Mouse (Mus musculus) layer of hippocampus, adult 2 months (tissue): ENCODE measurements around the gene Pradc1. TPM values are rescaled to one million over a fixed set of nuclear protein-coding genes. Genes with fewer than 3 reads are reported as not detected.

ENCODE experiments used
- DNase-seq, 2 experiments: peaks; one replicate each; pipeline ENCODE4 v3.0.0; 2022; ENCODE audit warnings: low spot score in 2 of 2
- H3K27ac ChIP-seq: fragments of 200-600 bp; 2 replicates; pipeline ENCODE4 v1.8.1; 2022
- H3K4me3 ChIP-seq: fragments of 200-600 bp; 2 replicates; pipeline ENCODE4 v1.8.1; 2022; ENCODE audit warnings: mild to moderate bottlenecking
- CTCF ChIP-seq: fragments of 200-600 bp; conservative IDR thresholded peaks from 2 replicates; pipeline ENCODE4 v1.8.1; 2022; ENCODE audit warnings: antibody characterized with exemption, mild to moderate bottlenecking, moderate library complexity
- total RNA-seq, 2 experiments: library from RNA; stranded (reverse); gene quantifications; 2 replicates each; pipeline ENCODE4 v1.2.3; 2021

The Pradc1 gene
- total RNA-seq, 2 experiments from 2014 or later = 13.1 to 18.2 TPM

GRCm38 (mm10) chr6:85445286-85445685, 6.5 kb downstream of the Pradc1 start:
- Histone ChIP-seq H3K27ac (no peak overlapping the region; the same call in 1 of the 2 replicates), H3K4me3 (no peak overlapping the region)
- TF ChIP-seq CTCF = no peak
- no peak for DNase-seq

GRCm38 (mm10) chr6:85444266-85444965, 7.4 kb downstream of the Pradc1 start:
- peak in 1 of 2 experiments; percentile 8 for DNase-seq
- TF ChIP-seq CTCF = no peak
- peak overlapping the region; percentile 25; the same call in 1 of the 2 replicates for H3K27ac ChIP-seq
- H3K4me3 ChIP-seq = no peak overlapping the region

GRCm38 (mm10) chr6:85443488-85444233, 8.1 kb downstream of the Pradc1 start:
- H3K4me3 ChIP-seq = no peak overlapping the region
- H3K27ac ChIP-seq = peak overlapping the region; percentile 25; the same call in 1 of the 2 replicates
- TF ChIP-seq CTCF = no peak
- DNase-seq = peak in 1 of 2 experiments; percentile 7

GRCm38 (mm10) chr6:85441142-85441541, 10.6 kb downstream of the Pradc1 start:
- no peak overlapping the region for H3K27ac ChIP-seq
- no peak overlapping the region for H3K4me3 ChIP-seq
- DNase-seq = no peak
- TF ChIP-seq CTCF = no peak

- H3K4me3 ChIP-seq = no peak overlapping the region
- DNase-seq = no peak
- TF ChIP-seq CTCF = no peak
These were observed 15.1 kb downstream of the Pradc1 start for GRCm38 (mm10) chr6:85436631-85437030.

GRCm38 (mm10) chr6:85436204-85436603, 15.6 kb downstream of the Pradc1 start:
- H3K4me3 ChIP-seq = no peak overlapping the region
- DNase-seq = no peak
- no peak overlapping the region for H3K27ac ChIP-seq
- no peak for TF ChIP-seq CTCF

More at GRCm38 (mm10) chr6:85436631-85437030, 15.1 kb downstream of the Pradc1 start:
- no peak overlapping the region for H3K27ac ChIP-seq

GRCm38 (mm10) chr6:85433865-85434264, 17.9 kb downstream of the Pradc1 start:
- Histone ChIP-seq H3K27ac (no peak overlapping the region), H3K4me3 (no peak overlapping the region)
- no peak for TF ChIP-seq CTCF
- DNase-seq = no peak

- Histone ChIP-seq H3K4me3 (peak within 1 kb of the TSS; percentile 91), H3K27ac (peak within 1 kb of the TSS; percentile 73)
- TF ChIP-seq CTCF = no peak
These were observed 19.8 kb downstream of the Pradc1 start, which contains the start of gene Smyd5 for GRCm38 (mm10) chr6:85431842-85432431. TSS of gene Smyd5 (plus strand) at chr6:85431989.

GRCm38 (mm10) chr6:85431274-85431841, 20.4 kb downstream of the Pradc1 start:
- DNase-seq = no peak
- peak overlapping the region; percentile 73 for H3K27ac ChIP-seq
- peak; percentile 50 for TF ChIP-seq CTCF

More at GRCm38 (mm10) chr6:85431842-85432431, 19.8 kb downstream of the Pradc1 start, which contains the start of gene Smyd5:
- DNase-seq = peak; percentile 69 to 82

GRCm38 (mm10) chr6:85423836-85424379, 27.9 kb downstream of the Pradc1 start, which contains the start of gene Noto:
TSS of gene Noto (plus strand) at chr6:85423886.
- TF ChIP-seq CTCF = no peak
- DNase-seq = no peak
- Histone ChIP-seq H3K4me3 (no peak within 1 kb of the TSS), H3K27ac (no peak within 1 kb of the TSS)

More at GRCm38 (mm10) chr6:85431274-85431841, 20.4 kb downstream of the Pradc1 start:
- H3K4me3 ChIP-seq = peak overlapping the region; percentile 91

GRCm38 (mm10) chr6:85419150-85419549, 32.6 kb downstream of the Pradc1 start:
- Histone ChIP-seq H3K27ac (no peak overlapping the region), H3K4me3 (no peak overlapping the region)

GRCm38 (mm10) chr6:85415829-85416228, 35.9 kb downstream of the Pradc1 start:
- Histone ChIP-seq H3K27ac (no peak overlapping the region), H3K4me3 (no peak overlapping the region)
- TF ChIP-seq CTCF = no peak
- no peak for DNase-seq

More at GRCm38 (mm10) chr6:85419150-85419549, 32.6 kb downstream of the Pradc1 start:
- no peak for DNase-seq
- no peak for TF ChIP-seq CTCF
